Mouse (Mus musculus): ENCODE measurements around the gene Dcun1d3.

- TF ChIP-seq CTCF (IDR thresholded peaks at IDR 0.05; ENCODE audit: low read depth, low read length) (no peak), POLR2AphosphoS5 (IDR thresholded peaks at IDR 0.05; ENCODE audit: insufficient replicate concordance, low read depth, low read length) (no peak), TAL1 (conservative IDR thresholded peaks at IDR 0.05; ENCODE audit: low read depth, low read length) (peak; percentile 70)
Observed at GRCm38 (mm10) chr7:119864500-119864899, 31.6 kb downstream of the Dcun1d3 start.
